Comparison of ENCODE assay signal across 9 mouse cellular contexts in genomic region chr13:116310463-116310765, GRCm38 (mm10). TPM values are rescaled to one million over a fixed set of nuclear protein-coding genes. Genes with fewer than 3 reads are reported as not detected.
DNase-seq lines count a peak whose midpoint lies in the region; ATAC-seq and TF ChIP-seq lines count a peak whose summit lies in the region.
"Had no signal": no experiment of that assay in that cellular context is flagged by ENCODE, and none has a peak within 500 bp of the region (broad histone marks: within the 10 kb centered on the region; RNA-seq: fewer than 3 reads in every experiment).

No protein-coding gene starts in this region.

- no peak for TF ChIP-seq EP300 in stomach, postnatal 0 days (optimal IDR thresholded peaks at IDR 0.05)

- peaks cover 100% of the 10 kb centered on the region for H3K27me3 ChIP-seq in midbrain, embryonic 10.5 days (ENCODE audit: low read depth, poor library complexity, severe bottlenecking)
- H3K27me3 ChIP-seq in midbrain, postnatal 0 days (ENCODE audit: insufficient read depth, low read length), result peaks cover 70% of the 10 kb centered on the region
- peaks cover 93% of the 10 kb centered on the region for H3K27me3 ChIP-seq in limb, embryonic 14.5 days (ENCODE audit: control insufficient read depth, insufficient read depth, low read length)
- H3K27me3 ChIP-seq in stomach, postnatal 0 days (ENCODE audit: control insufficient read depth, insufficient read depth, low read length), result peaks cover 4% of the 10 kb centered on the region; the same call in 1 of the 2 replicates

- under 1% methylated on average over 9 of the region's 9 CpGs for WGBS in midbrain, embryonic 10.5 days
- WGBS in midbrain, postnatal 0 days, result 2% methylated on average over 9 of the region's 9 CpGs
- 2% methylated on average over 9 of the region's 9 CpGs for WGBS in limb, embryonic 14.5 days
- 3% methylated on average over 9 of the region's 9 CpGs for WGBS in stomach, postnatal 0 days

- peaks cover 23% of the 10 kb centered on the region for H3K4me1 ChIP-seq in midbrain, embryonic 10.5 days
- H3K4me1 ChIP-seq in midbrain, postnatal 0 days (ENCODE audit: insufficient read depth, low read length), result no peaks in the 10 kb centered on the region
- no peaks in the 10 kb centered on the region for H3K4me1 ChIP-seq in limb, embryonic 14.5 days (ENCODE audit: control insufficient read depth, insufficient read depth, low read length)
- no peaks in the 10 kb centered on the region for H3K4me1 ChIP-seq in stomach, postnatal 0 days (replicated peaks; ENCODE audit: control insufficient read depth, insufficient read depth)

- H3K9me3 ChIP-seq in midbrain, embryonic 10.5 days (replicated peaks), result no peaks in the 10 kb centered on the region
- H3K9me3 ChIP-seq in midbrain, postnatal 0 days (ENCODE audit: low read length), result no peaks in the 10 kb centered on the region
- no peaks in the 10 kb centered on the region for H3K9me3 ChIP-seq in limb, embryonic 14.5 days (ENCODE audit: control insufficient read depth, low read length)
- H3K9me3 ChIP-seq in stomach, postnatal 0 days (ENCODE audit: control insufficient read depth, low read length), result no peaks in the 10 kb centered on the region

- H3K9ac ChIP-seq in midbrain, postnatal 0 days (replicated peaks; ENCODE audit: low read length, poor library complexity, severe bottlenecking), result no peak overlapping the region
- H3K9ac ChIP-seq in limb, embryonic 14.5 days (ENCODE audit: low read depth, low read length, severe bottlenecking), result no peak overlapping the region
- peak overlapping the region; percentile 89 for H3K9ac ChIP-seq in stomach, postnatal 0 days (ENCODE audit: low read length)

- TF ChIP-seq CTCF in midbrain, postnatal 0 days (IDR thresholded peaks at IDR 0.05), result no peak
- TF ChIP-seq CTCF in stomach, postnatal 0 days (IDR thresholded peaks at IDR 0.05; ENCODE audit: low read depth), result no peak

- peak overlapping the region; percentile 61 for H3K4me3 ChIP-seq in midbrain, embryonic 10.5 days
- no peak overlapping the region for H3K4me3 ChIP-seq in midbrain, postnatal 0 days (ENCODE audit: low read depth, low read length)
- H3K4me3 ChIP-seq in limb, embryonic 14.5 days (replicated peaks; ENCODE audit: low read length), result peak overlapping the region; percentile 58
- H3K4me3 ChIP-seq in stomach, postnatal 0 days (ENCODE audit: low read depth, low read length), result peak overlapping the region; percentile 79

- H3K27ac ChIP-seq in midbrain, embryonic 10.5 days (replicated peaks), result no peak overlapping the region
- no peak overlapping the region for H3K27ac ChIP-seq in midbrain, postnatal 0 days (ENCODE audit: low read depth, low read length)
- H3K27ac ChIP-seq in limb, embryonic 14.5 days (replicated peaks; ENCODE audit: low read depth, low read length), result no peak overlapping the region
- no peak overlapping the region; the same call in 1 of the 2 replicates for H3K27ac ChIP-seq in stomach, postnatal 0 days (replicated peaks)

- peak; percentile 64 for DNase-seq in embryo, embryonic 10.5 days (ENCODE audit: low spot score)
- no peak for DNase-seq in embryo, embryonic 10 days (ENCODE audit: low spot score)
- DNase-seq in midbrain, embryonic 10.5 days (ENCODE audit: low spot score), result no peak
- no peak for DNase-seq in midbrain, postnatal 0 days (ENCODE audit: low spot score)
- no peak for DNase-seq in limb, embryonic 14.5 days (ENCODE audit: low spot score)
- DNase-seq in stomach, postnatal 0 days (ENCODE audit: low spot score), result no peak
- no peak for DNase-seq in left cerebral cortex, postnatal 36 days (ENCODE audit: low spot score in 2 of 2)
- no peak for DNase-seq in kidney, postnatal 14 days
- DNase-seq: kidney, adult 2 months had no signal

- H3K4me2 ChIP-seq in midbrain, postnatal 0 days (ENCODE audit: low read depth, low read length, poor library complexity, severe bottlenecking), result no peak overlapping the region
- peak overlapping the region; percentile 98 for H3K4me2 ChIP-seq in limb, embryonic 14.5 days (replicated peaks; ENCODE audit: low read depth, low read length, severe bottlenecking)
- H3K4me2 ChIP-seq in stomach, postnatal 0 days (replicated peaks; ENCODE audit: low read depth), result peak overlapping the region; percentile 82

- H3K36me3 ChIP-seq in midbrain, embryonic 10.5 days, result no peaks in the 10 kb centered on the region
- no peaks in the 10 kb centered on the region for H3K36me3 ChIP-seq in midbrain, postnatal 0 days (ENCODE audit: insufficient read depth, low read length)
- no peaks in the 10 kb centered on the region for H3K36me3 ChIP-seq in limb, embryonic 14.5 days (ENCODE audit: control insufficient read depth, insufficient read depth, low read length)
- no peaks in the 10 kb centered on the region for H3K36me3 ChIP-seq in stomach, postnatal 0 days (ENCODE audit: control insufficient read depth, insufficient read depth, low read length)

- intact Hi-C loops in left cerebral cortex, postnatal 36 days (cut with DNase I), result no loop called here

- ATAC-seq in midbrain, postnatal 0 days (ENCODE audit: low FRiP score), result no peak
- ATAC-seq in limb, embryonic 14.5 days (ENCODE audit: low FRiP score, low read depth), result no peak
- no peak for ATAC-seq in stomach, postnatal 0 days (ENCODE audit: low FRiP score, low TSS enrichment)

- TF ChIP-seq POLR2A in limb, embryonic 14.5 days (IDR thresholded peaks at IDR 0.05; ENCODE audit: borderline replicate concordance, extremely low read depth, insufficient read depth, insufficient read length), result no peak

RNA-seq across cellular contexts. Expression of gene Isl1, which starts 0.9 kb away (rescaled TPM):
- 16.4 and 20.7 TPM in 2 replicates for polyA plus RNA-seq in midbrain, embryonic 10.5 days (2016; fragmentation: Nextera tagmentation; extraction: Ambion mirVana)
- 6.8 and 12.3 TPM in 2 replicates for total RNA-seq in midbrain, postnatal 0 days (2014; rRNA removed)
- polyA plus RNA-seq in midbrain, postnatal 0 days (2015; fragmentation: Nextera tagmentation; extraction: Ambion mirVana), result 13.2 and 25.8 TPM in 2 replicates
- 3.6 and 4.4 TPM in 2 replicates for polyA plus RNA-seq in limb, embryonic 14.5 days (2012; rRNA removed)
- 1.4 and 1.7 TPM in 2 replicates for polyA plus RNA-seq in limb, embryonic 14.5 days (2014; fragmentation: Nextera tagmentation; extraction: Ambion mirVana)
- polyA plus RNA-seq in stomach, postnatal 0 days (2015; fragmentation: Nextera tagmentation; extraction: Ambion mirVana), result 18.0 and 19.0 TPM in 2 replicates
- 1 to 10 TPM in 1 of 2 experiments, under 1 TPM in 1; 0.81 to 2.7 TPM for total RNA-seq in left cerebral cortex, postnatal 36 days (2021)
